Mouse (Mus musculus) forebrain, embryonic 15.5 days (tissue): ENCODE results near the gene Hspa12b. TPM values are rescaled to one million over a fixed set of nuclear protein-coding genes. Genes with fewer than 3 reads are reported as not detected.

Experiments
- ATAC-seq: fragments of 200-750 bp; cut with Nextera tagmentation; replicated peaks from 2 replicates; pipeline ENCODE4 v1.8.0; 2017; ENCODE audit warnings: mild to moderate bottlenecking, moderate TSS enrichment, moderate library complexity
- H3K27ac ChIP-seq: fragments of 300-500 bp; sonication (generic); replicated peaks from 2 replicates; pipeline ENCODE4 v1.5.1; 2015; ENCODE audit warnings: mild to moderate bottlenecking, inconsistent platforms
- H3K27me3 ChIP-seq: fragments of 300-500 bp; sonication (generic); 2 replicates; pipeline ENCODE4 v1.6.1; 2015; ENCODE audit warnings: inconsistent platforms
- H3K36me3 ChIP-seq: fragments of 300-500 bp; sonication (generic); 2 replicates; pipeline ENCODE4 v1.6.1; 2015; ENCODE audit warnings: mild to moderate bottlenecking, inconsistent platforms
- H3K4me1 ChIP-seq: fragments of 300-500 bp; sonication (generic); 2 replicates; pipeline ENCODE4 v1.6.1; 2015; ENCODE audit warnings: inconsistent platforms
- H3K4me2 ChIP-seq: fragments of 300-500 bp; sonication (generic); replicated peaks from 2 replicates; pipeline ENCODE4 v1.6.1; 2015; ENCODE audit warnings: mild to moderate bottlenecking, inconsistent platforms
- H3K4me3 ChIP-seq: fragments of 300-500 bp; sonication (generic); 2 replicates; pipeline ENCODE4 v1.5.1; 2015; ENCODE audit warnings: mild to moderate bottlenecking, inconsistent platforms
- H3K9ac ChIP-seq: fragments of 300-500 bp; sonication (generic); replicated peaks from 2 replicates; pipeline ENCODE4 v1.6.1; 2015; ENCODE audit warnings: mild to moderate bottlenecking, inconsistent platforms
- H3K9me3 ChIP-seq: fragments of 300-500 bp; sonication (generic); 2 replicates; pipeline ENCODE4 v1.6.1; 2016; ENCODE audit warnings: inconsistent platforms
- WGBS: fragments of 180-500 bp; shearing (Covaris S2); methylation state at CpG from one replicate; pipeline ENCODE4 v1.1.7; 2015; ENCODE audit warnings: mixed read lengths; 5-methylcytosine and 5-hydroxymethylcytosine counted together
- polyA plus RNA-seq: library from polyadenylated mRNA; unstranded; fragments of >200 nt; fragmentation: Nextera tagmentation; extraction: Ambion mirVana; gene quantifications from 2 replicates; pipeline ENCODE4 v1.2.1, GENCODE M21; 2015

The Hspa12b gene
- polyA plus RNA-seq, result 3.7 TPM in 2 replicates

DNA sequence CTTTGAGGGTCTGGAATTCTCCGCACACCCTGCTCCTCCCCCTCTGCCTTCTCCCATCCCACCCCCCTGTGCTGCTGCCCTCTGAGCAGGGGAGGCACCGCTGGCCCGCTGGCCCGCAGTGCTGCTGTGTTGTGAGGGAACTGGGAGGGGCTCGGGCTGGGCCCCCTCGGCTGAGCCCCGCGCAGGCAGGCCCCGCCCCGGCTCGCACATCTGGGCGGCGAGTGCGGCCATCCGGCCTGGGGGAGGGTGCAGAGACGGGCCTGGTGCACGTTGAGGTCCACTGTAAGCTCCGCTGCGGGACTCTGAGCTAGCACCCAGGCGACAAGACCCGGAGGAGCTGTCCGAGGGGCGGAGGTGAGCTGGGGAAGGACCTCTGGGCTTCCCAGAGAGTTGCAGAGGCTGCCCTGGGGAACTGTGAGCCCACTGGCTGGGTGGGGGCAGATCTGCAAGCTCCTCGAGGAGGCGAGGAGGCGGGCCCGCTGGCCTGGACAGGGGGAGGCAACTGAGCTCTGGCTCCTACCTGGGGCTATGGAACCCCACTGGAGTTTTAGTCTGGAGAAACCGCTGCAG lies at the start of gene Hspa12b:
Hspa12b (plus strand) TSS at position 120 of the 570 bp plus-strand sequence.
- Histone ChIP-seq H3K4me3 (peak within 1 kb of the TSS; percentile 39), H3K27me3 (no peaks in the 10 kb centered on the region), H3K9ac (peak within 1 kb of the TSS; percentile 58), H3K9me3 (no peaks in the 10 kb centered on the region), H3K4me1 (peaks cover 8% of the 10 kb centered on the region), H3K36me3 (no peaks in the 10 kb centered on the region), H3K4me2 (peak within 1 kb of the TSS; percentile 80), H3K27ac (no peak within 1 kb of the TSS)
- ATAC-seq, result peak; percentile 67; the same call in 1 of the 2 replicates
- WGBS, result 1% methylated on average over 28 of the region's 28 CpGs

DNA sequence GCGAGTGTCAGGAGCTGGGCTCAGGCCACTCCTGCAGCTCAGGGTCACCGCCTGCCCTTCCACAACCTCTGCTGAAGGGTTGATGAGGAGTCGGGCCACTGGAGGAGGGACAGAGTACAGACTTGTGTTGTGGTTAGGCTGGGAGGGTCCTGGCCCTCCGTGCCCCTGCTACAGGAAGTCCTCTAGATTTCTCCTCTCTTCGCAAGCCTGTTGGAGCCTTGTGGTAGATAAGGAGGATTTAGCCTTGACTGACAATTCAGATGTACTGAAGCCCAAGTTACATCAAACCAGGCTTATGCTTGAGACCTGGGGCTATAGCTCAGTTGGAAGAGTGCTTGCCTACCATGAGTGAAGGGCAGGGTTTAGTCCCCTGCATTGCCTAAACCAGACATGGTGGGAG lies 46.6 kb upstream of the Hspa12b start:
- 84% methylated on average over 5 of the region's 5 CpGs for WGBS
- H3K4me2 ChIP-seq, result no peak overlapping the region
- H3K27ac ChIP-seq, result no peak overlapping the region
- H3K36me3 ChIP-seq, result no peaks in the 10 kb centered on the region
- ATAC-seq, result no peak
- H3K4me3 ChIP-seq, result no peak overlapping the region
- H3K4me1 ChIP-seq, result no peaks in the 10 kb centered on the region
- H3K9me3 ChIP-seq, result no peaks in the 10 kb centered on the region
- no peaks in the 10 kb centered on the region for H3K27me3 ChIP-seq
- H3K9ac ChIP-seq, result no peak overlapping the region

DNA sequence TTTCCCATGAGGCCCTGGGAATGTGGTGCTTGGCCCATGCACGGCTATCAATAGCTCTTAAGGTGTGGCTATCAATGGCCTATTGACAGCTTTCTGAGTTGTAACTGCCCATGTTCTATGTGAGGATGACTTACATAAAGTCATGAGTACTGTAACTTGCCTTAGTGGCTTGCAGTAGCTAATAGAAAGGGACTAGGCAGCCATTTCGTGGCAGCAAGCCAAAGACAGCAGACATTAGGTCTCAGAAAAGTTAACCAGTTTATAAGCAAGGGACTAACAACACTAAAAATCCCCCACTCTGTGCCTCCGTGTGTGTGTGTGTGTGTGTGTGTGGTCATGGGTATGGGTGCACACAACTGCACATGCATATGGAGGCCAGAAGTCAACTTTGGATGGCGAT lies 42.9 kb upstream of the Hspa12b start:
- Histone ChIP-seq H3K27ac (no peak overlapping the region), H3K9me3 (no peaks in the 10 kb centered on the region), H3K36me3 (no peaks in the 10 kb centered on the region), H3K4me1 (no peaks in the 10 kb centered on the region), H3K27me3 (no peaks in the 10 kb centered on the region), H3K9ac (no peak overlapping the region), H3K4me2 (no peak overlapping the region), H3K4me3 (no peak overlapping the region)
- 91% methylated on average over 4 of the region's 4 CpGs for WGBS
- no peak for ATAC-seq

DNA sequence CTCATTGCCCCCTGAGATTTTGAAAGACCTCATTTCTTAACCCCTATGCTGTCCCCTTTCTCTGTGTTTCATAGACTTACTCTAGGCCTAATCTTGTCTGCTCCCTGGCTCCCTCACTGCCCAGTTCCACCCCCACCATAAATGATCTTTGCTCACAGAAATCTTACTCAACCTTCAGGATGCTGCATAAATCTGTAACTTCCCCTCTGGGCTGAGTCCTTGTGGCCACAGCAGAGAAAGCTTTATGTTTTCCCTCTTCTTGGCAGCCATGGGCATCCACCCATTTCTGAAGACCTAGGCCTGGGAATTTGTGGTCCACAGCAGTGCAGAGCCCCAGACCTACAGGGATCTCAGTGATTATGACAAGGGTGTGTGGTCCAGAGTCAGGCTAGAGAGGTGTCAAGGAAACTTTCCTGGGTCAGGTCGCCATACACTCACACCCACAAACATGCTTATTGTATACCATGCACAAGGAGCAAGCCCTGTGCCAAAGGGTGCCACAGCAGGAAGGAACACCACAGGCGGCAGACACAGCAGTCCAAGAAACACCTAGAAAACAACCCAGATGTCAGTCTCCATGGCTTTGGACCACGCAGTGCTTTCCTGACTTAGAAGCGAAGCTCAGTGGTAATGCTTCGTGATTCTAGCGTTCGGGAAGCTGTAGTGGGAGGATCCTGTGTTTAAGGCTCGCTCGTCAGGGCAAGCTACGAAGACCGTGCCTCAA lies 40.3 kb upstream of the Hspa12b start, which contains the start of gene Siglec1:
Siglec1 (minus strand) TSS at position 99 of the 724 bp plus-strand sequence.
- no peak for ATAC-seq
- H3K4me2 ChIP-seq, result no peak within 1 kb of the TSS
- no peak within 1 kb of the TSS for H3K9ac ChIP-seq
- no peak within 1 kb of the TSS for H3K4me3 ChIP-seq
- no peaks in the 10 kb centered on the region for H3K27me3 ChIP-seq
- H3K4me1 ChIP-seq, result no peaks in the 10 kb centered on the region
- 85% methylated on average over 11 of the region's 11 CpGs for WGBS
- no peak within 1 kb of the TSS for H3K27ac ChIP-seq
- H3K36me3 ChIP-seq, result no peaks in the 10 kb centered on the region
- H3K9me3 ChIP-seq, result no peaks in the 10 kb centered on the region

DNA sequence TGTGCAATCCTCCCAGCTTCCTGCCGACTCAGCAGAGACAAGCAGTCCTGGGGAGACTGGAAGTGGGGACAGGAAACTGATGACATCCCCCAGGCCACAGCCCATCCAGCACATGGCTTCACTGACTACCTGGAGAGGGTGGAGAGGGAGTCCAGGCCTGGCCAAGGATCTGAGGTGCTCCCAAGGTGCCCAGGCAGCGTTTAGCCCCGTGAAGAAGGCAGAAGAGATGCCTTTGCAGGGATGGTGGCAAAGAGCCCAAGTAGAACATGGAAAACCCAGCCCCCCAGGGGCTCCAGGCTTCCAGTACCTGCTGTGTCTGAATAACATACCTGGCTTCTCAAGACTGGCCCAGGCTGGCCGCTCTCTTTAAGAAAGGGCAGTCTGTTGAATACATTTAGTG lies 38.5 kb upstream of the Hspa12b start:
- Histone ChIP-seq H3K4me1 (no peaks in the 10 kb centered on the region), H3K27ac (no peak overlapping the region), H3K9ac (no peak overlapping the region), H3K27me3 (no peaks in the 10 kb centered on the region), H3K4me2 (no peak overlapping the region), H3K4me3 (no peak overlapping the region), H3K36me3 (no peaks in the 10 kb centered on the region), H3K9me3 (no peaks in the 10 kb centered on the region)
- 84% methylated on average over 4 of the region's 4 CpGs for WGBS
- ATAC-seq, result no peak

DNA sequence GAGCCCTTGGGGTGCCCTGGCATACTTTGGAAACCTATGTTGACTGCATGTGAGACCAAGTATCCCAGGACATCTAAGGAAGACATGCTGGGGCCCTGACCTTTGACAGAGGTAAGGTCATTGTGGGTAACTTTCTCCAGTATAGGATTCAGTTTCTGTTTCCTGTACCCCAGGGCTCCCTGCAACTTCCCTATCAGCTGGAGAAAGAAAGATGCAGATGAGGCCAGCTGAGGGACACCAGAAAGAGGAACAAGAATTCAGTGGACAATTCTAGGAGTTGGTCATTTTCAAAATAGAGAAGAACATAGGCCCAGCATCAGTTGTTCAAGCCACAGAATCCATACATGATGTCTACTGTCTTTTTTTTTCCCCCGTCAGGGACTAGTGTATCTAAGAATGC lies 37.4 kb upstream of the Hspa12b start:
- H3K4me2 ChIP-seq, result no peak overlapping the region
- H3K27me3 ChIP-seq, result no peaks in the 10 kb centered on the region
- 97% methylated on average over 1 of the region's 1 CpGs for WGBS
- no peak overlapping the region for H3K4me3 ChIP-seq
- no peaks in the 10 kb centered on the region for H3K9me3 ChIP-seq
- no peak overlapping the region for H3K9ac ChIP-seq
- H3K36me3 ChIP-seq, result no peaks in the 10 kb centered on the region
- no peaks in the 10 kb centered on the region for H3K4me1 ChIP-seq
- no peak for ATAC-seq
- H3K27ac ChIP-seq, result no peak overlapping the region

GRCm38 (mm10) chr2:131090852-131091251 lies 36.2 kb upstream of the Hspa12b start:
- Histone ChIP-seq H3K9ac (no peak overlapping the region), H3K4me3 (no peak overlapping the region), H3K4me1 (no peaks in the 10 kb centered on the region), H3K27ac (no peak overlapping the region), H3K4me2 (no peak overlapping the region), H3K27me3 (no peaks in the 10 kb centered on the region), H3K9me3 (no peaks in the 10 kb centered on the region), H3K36me3 (no peaks in the 10 kb centered on the region)
- ATAC-seq, result no peak
- WGBS, result 75% methylated on average over 3 of the region's 3 CpGs

- no peak for ATAC-seq
- Histone ChIP-seq H3K4me1 (no peaks in the 10 kb centered on the region), H3K9me3 (no peaks in the 10 kb centered on the region), H3K27ac (no peak overlapping the region), H3K4me2 (no peak overlapping the region), H3K36me3 (no peaks in the 10 kb centered on the region), H3K4me3 (no peak overlapping the region), H3K9ac (no peak overlapping the region), H3K27me3 (no peaks in the 10 kb centered on the region)
- WGBS, result 87% methylated on average over 5 of the region's 5 CpGs
Measured at GRCm38 (mm10) chr2:131093577-131093976, 33.5 kb upstream of the Hspa12b start.

DNA sequence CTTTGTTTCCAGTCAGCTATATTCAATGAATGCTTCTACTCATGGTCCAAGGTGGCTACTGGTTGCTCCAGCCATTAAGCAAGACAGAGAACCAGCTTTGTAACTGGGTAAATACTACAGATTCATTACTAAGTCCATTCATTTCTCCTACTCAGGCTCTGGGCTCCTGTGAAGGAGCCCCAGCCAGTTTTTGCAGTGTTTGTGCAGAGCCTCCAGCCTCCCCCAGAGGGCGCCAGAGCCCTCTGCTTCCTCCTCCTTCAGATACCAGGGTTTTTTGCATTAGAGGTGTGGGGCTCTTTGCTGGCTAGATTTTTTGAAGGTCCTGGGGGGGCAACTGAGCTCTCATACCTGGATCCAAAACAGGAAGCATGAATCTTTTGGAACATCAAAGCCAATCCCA lies 32.3 kb upstream of the Hspa12b start:
- no peak overlapping the region for H3K4me3 ChIP-seq
- H3K27me3 ChIP-seq, result no peaks in the 10 kb centered on the region
- H3K4me1 ChIP-seq, result no peaks in the 10 kb centered on the region
- no peaks in the 10 kb centered on the region for H3K9me3 ChIP-seq
- H3K36me3 ChIP-seq, result no peaks in the 10 kb centered on the region
- ATAC-seq, result peak; percentile 57; the same call in 1 of the 2 replicates
- no peak overlapping the region for H3K27ac ChIP-seq
- H3K4me2 ChIP-seq, result no peak overlapping the region
- H3K9ac ChIP-seq, result no peak overlapping the region
- WGBS, result 0% methylated on average over 1 of the region's 1 CpGs

DNA sequence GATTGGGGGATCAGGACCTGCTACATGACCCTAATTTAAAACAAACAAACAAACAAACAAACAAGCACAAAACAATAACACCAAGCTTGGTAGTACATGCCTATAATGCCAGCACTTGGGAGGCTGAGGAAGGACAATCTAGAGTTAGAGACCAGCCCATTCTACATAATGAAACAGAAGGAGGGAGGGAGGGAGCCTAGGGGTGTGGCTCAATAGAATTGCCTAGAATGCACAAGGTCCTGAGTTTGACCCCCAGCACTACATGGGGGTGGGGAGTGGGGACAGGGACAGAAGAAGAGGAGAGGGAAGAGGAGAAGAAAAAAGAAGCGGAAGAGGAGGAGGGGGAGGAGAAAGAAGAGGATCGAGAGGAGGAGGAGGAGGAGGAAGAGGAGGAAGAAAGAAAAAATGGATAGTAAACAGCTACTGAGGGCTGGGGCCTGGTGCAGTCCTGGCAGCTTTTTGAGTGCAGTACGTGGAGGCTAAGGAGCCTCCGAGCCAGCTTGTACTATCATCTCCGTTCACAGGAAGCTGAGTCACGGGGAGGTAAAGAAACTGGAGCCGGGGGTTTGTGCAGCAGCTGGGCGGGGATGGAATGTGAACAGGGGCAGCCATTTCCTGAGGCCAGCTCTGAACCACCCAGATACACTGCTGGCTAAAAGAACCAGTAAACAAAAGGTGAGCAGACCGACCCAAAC lies 30.8 kb upstream of the Hspa12b start:
- H3K4me1 ChIP-seq, result no peaks in the 10 kb centered on the region
- no peak for ATAC-seq
- no peak overlapping the region for H3K4me3 ChIP-seq
- H3K36me3 ChIP-seq, result no peaks in the 10 kb centered on the region
- no peaks in the 10 kb centered on the region for H3K9me3 ChIP-seq
- no peak overlapping the region for H3K4me2 ChIP-seq
- H3K27ac ChIP-seq, result no peak overlapping the region
- H3K27me3 ChIP-seq, result no peaks in the 10 kb centered on the region
- 24% methylated on average over 9 of the region's 9 CpGs for WGBS
- H3K9ac ChIP-seq, result no peak overlapping the region

GRCm38 (mm10) chr2:131097087-131097486 lies 30.0 kb upstream of the Hspa12b start:
- WGBS, result 76% methylated on average over 4 of the region's 4 CpGs
- ATAC-seq, result no peak

GRCm38 (mm10) chr2:131101530-131101929 lies 25.6 kb upstream of the Hspa12b start:
- H3K27ac ChIP-seq, result no peak overlapping the region
- no peaks in the 10 kb centered on the region for H3K27me3 ChIP-seq
- H3K9me3 ChIP-seq, result no peaks in the 10 kb centered on the region
- H3K36me3 ChIP-seq, result no peaks in the 10 kb centered on the region
- no peaks in the 10 kb centered on the region for H3K4me1 ChIP-seq
- no peak overlapping the region for H3K9ac ChIP-seq
- ATAC-seq, result no peak
- WGBS, result 55% methylated on average over 3 of the region's 3 CpGs
- no peak overlapping the region for H3K4me2 ChIP-seq
- H3K4me3 ChIP-seq, result no peak overlapping the region

More at GRCm38 (mm10) chr2:131097087-131097486, 30.0 kb upstream of the Hspa12b start:
- H3K9me3 ChIP-seq, result no peaks in the 10 kb centered on the region
- H3K4me2 ChIP-seq, result no peak overlapping the region
- no peak overlapping the region for H3K9ac ChIP-seq
- H3K27me3 ChIP-seq, result no peaks in the 10 kb centered on the region
- H3K4me1 ChIP-seq, result no peaks in the 10 kb centered on the region
- no peak overlapping the region for H3K27ac ChIP-seq
- no peak overlapping the region for H3K4me3 ChIP-seq
- H3K36me3 ChIP-seq, result no peaks in the 10 kb centered on the region
